Mouse (Mus musculus): ENCODE measurements at regions not wholly inside any gene's neighbourhood (a gene's known extent, or its start where the extent isn't known, plus 50 kb on each side); places are given as distances from the start of the nearest gene placed in this dataset.

DNA sequence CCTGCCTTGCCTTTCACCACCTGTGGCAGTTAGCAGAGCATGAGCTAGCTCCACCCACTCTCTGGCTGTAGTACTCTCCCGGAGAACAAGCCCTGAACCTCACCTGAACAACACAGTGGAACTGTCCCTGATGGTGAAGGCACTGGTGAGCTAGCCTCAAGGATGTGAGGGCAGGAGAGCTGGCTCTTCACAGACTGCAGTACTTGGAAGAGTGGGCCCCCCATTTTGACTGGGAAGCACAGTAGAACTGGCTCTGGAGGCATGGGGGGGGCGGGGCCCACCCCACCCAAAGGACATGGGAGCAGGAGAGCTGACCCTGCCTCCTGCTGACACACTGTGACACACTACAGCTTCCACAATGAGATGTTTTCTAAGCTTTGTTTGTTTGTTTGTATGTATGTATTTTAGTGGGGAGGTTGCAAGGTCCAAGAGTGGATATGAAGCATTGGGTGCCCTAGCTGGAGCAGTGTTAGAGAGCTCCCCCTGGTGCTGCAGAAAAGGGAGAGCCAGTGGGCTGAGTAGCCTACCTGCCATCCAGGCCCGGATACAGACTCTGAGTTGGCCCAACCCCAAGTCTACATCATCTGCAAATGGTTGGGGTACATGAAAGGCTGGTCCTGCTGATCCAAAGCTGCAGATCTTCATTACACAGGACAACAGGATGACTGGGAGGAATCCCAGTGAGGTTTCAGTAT is 86.4 kb upstream of the Galnt15 start:
- ATAC-seq (replicated peaks; ENCODE audit: low read depth, poor library complexity, severe bottlenecking), result peak; percentile 72

DNA sequence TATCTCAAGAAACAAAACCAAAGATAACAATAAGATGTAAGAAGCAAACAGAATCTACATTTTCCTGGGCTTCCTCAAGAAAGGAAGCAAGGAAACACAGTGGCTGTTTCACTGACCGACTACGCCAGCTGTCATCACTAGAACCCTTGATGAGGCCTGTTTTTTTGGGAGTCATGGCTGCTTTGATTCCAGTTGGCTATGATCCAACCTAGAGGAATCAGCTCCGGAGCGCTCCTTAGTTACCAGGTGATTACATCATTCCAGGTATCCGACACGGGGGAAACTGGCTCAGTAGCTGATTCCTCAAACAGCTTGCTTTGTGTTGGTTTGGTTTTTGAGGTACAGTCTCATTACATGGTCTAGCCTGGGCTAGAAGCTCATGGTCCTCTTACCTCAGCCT is 84.1 kb upstream of the Galnt15 start:
- ATAC-seq (replicated peaks; ENCODE audit: low read depth, poor library complexity, severe bottlenecking), result no peak

DNA sequence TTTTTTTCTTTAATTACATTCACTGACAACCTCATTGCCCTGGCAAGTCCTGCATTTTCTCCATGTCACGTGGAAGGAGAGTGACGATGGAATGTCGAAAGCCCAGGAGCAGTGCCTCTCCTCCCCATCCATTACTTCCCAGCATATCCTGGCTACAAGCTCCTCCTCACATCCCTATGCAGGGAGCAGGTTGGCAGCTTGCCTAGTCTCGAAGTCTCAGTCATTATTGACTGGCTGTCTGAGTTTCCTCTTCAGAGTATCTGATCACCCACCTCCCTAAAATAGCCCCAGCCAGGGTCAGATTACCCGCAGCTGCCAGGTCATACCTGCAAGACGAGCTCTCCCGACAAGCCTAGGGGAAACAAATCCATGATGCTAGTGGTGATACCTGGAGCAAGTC is 83.7 kb upstream of the Galnt15 start:
- no peak for ATAC-seq (replicated peaks; ENCODE audit: low read depth, poor library complexity, severe bottlenecking)

DNA sequence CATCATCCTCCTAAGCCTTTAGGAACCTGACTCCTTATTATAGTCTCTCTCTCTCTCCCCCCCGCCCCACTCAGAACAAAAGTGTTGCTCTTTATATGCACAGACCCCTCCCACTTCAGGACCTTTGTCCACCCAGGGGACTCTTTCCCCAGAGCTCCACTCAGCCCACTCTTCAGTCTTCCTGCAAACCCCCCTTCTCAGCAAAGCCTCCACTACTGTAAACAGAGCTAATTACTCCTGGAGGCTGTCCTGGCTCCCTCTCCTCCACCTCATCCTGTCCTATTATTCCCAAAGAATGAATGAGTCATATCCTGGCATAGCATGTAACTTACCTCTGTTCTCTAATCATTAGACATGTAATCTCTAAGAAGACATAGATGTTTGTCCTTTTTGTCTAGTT is 82.8 kb upstream of the Galnt15 start:
- no peak for ATAC-seq (replicated peaks; ENCODE audit: low read depth, poor library complexity, severe bottlenecking)

DNA sequence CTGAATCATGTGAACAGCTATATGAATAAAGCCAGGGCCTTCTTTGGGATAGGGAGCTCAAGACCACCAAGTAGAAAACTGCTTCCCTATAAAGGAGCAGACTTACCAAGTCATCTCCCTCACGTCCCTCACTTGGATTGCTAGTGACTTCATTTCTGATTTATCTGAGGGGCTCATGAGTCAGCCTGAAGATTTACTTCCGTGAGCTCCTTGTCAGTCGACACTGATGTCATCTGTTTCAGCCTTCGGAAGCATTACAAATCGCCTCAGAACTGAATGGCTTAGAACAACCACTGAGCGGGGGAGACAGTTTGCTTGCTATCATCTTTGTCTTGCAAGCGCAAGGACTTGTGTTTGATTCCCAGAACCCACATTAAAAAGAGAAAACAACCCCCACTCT is 81.5 kb upstream of the Galnt15 start:
- no peak for ATAC-seq (replicated peaks; ENCODE audit: low read depth, poor library complexity, severe bottlenecking)

DNA sequence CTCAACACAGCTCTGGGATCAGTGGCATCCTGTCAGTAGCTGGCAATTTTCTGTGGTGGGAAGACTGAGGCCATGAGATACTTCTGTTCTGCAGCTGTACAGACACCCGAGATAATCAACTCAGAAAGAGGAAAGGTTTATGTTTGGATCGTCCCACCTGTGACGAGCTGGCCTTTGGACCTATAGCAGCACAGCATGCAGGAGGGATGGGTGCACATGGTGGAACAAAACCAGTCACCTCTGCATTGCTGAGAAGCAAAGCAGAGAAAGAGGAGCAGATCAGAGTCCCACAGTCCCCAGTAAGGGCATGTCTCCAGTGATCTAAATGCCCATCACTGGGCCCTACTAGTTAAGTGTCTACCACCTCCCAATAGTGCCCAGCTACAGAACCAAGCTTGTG is 76.9 kb upstream of the Galnt15 start:
- ATAC-seq (replicated peaks; ENCODE audit: low read depth, poor library complexity, severe bottlenecking), result no peak

DNA sequence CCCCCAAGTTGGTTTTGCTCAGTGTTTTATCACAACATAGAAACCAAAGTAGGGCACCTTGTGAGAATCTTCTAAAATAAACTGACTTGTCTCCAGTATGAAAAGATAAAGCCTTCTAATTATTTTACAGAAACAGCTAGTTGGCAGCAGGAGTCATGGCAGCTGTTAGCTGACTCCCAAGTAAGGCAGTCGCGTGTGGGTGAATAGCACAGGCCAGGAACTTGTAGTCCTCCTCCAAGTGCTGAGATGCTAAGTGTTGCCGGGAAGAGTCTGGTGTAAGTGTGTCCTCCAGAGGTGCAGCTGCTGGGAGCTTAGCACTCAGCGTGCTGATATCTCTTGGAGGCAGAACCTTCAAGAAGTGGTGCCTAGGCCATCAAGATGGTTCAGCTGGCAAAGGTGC is 75.0 kb upstream of the Galnt15 start:
- ATAC-seq (replicated peaks; ENCODE audit: low read depth, poor library complexity, severe bottlenecking), result no peak

DNA sequence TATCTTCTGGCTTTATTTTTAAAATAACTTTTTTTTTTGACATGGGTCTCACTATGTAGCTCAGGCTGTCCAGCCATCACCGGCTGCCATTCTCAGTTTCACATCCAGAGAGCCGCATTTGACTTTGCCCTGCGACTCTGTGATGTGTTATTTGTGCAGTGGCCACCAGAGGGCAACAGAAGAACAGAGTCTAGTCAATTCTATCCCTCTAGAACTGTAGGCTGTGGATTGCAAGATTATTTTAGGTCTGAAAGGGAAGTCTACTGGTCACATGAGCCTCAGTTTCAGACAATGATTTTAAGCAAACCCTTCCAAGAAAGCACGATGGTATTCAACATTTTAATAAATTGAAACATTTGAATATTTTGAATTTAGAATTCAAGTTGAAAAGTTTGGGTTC is 73.8 kb upstream of the Galnt15 start:
- peak; percentile 93 for ATAC-seq (replicated peaks; ENCODE audit: low read depth, poor library complexity, severe bottlenecking)

DNA sequence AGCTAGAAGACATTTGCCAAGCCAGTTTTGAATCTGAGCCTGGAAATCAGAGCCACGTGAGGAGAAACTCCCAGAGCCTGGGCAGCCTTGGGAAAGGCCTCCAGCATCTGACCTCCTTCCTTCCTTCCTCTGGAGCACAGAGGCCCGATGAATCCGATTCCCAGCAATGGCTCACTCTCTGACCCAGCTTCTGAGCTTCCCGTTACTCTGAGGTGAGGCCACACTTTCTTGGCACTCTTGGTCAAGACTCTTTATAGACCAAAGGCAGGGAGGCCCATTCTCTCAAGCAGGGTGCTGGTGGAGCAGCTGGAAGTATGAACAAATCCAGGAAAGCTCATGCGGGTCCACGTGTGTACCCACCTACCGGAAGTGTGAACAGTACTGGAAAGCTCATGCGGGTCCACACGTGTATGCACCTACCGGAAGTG is 71.6 kb upstream of the Galnt15 start:
- no peak for ATAC-seq (replicated peaks; ENCODE audit: low read depth, poor library complexity, severe bottlenecking)

DNA sequence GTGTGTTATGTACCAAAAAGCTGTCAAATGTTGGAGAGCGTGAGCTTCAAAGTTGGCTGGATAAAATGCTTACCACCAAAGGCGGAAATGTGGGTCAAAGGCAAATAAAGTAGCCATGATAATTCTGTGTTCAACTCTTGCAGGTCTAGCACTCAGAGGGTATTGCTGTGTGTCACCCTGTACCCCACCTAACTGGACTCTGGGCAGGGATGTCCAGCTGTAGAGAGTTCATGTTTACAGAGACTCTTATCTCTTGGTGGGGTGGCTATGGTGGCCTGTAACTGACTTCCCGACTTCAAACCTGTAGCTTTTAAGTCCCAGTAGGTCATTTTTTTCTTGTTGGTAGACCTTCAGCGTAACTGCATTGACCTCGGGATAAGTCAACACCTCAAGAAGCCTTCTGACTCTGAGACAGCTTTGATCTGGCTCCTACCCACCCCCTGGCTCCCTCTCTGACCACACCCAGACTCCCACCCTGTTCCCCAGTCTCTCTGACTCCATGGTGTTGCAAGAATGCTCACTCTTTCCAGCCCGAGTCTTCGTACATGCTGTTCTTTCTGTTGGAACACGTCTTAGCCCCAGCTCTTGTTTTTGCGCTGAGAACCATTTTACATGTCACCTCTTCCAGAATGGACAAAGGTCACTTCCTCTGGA is 68.5 kb upstream of the Galnt15 start:
- no peak for ATAC-seq (replicated peaks; ENCODE audit: low read depth, poor library complexity, severe bottlenecking)

DNA sequence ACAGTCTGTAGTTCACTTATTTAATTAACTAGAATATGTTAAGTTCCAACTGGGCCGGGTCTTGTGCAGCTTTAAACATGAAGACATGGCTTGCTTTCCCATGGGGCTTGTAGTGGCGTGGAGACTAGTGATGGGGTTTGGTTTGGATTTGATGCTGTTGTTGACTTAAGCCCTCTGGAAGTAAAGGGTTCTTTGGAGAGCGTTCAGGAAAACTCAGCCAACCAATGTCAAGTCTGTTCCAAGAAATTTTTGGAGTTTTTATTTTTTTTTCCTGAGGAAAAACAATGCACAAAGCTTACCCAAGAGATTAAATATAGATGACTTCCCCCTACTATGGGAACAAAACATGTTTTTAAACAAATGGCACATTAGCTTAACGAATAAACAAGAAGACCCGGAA is 67.3 kb upstream of the Galnt15 start:
- no peak for ATAC-seq (replicated peaks; ENCODE audit: low read depth, poor library complexity, severe bottlenecking)

DNA sequence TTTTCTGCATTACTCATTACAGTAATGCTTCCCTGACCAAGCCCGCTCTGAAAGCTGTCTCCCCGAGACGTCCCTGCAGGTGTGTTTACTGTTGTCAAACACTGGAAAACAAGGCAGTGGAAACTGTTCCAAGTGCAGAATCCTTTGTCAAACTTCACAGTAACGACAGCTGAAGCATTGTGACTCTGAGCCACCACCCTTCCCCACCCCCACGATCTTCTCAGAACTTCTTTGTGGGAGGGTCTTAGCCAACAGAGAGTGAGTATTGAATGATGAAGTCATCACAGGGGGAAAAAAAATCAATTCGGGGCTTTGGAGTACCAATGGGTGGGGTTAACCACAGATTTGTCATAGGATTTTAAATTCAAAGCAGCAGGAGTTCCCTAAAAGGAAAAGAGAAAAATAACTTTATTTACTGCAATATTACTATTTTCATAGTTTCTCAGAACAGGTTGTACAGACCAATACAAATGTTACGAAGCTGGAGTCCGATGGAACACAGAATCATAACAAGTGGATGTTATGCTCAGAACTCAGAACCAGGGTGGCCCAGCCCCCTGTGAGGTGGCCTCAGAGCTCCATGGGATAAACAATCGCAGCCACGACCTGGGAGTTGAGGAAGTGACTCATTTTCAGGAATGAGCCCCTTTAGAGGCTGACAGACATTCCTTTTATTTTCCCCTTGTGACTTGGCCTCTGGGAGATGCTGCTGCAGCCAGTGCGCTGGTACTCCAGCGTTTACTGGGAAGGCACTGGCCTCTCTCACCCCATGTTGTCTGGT is 65.5 kb upstream of the Galnt15 start:
- ATAC-seq (replicated peaks; ENCODE audit: low read depth, poor library complexity, severe bottlenecking), result no peak

DNA sequence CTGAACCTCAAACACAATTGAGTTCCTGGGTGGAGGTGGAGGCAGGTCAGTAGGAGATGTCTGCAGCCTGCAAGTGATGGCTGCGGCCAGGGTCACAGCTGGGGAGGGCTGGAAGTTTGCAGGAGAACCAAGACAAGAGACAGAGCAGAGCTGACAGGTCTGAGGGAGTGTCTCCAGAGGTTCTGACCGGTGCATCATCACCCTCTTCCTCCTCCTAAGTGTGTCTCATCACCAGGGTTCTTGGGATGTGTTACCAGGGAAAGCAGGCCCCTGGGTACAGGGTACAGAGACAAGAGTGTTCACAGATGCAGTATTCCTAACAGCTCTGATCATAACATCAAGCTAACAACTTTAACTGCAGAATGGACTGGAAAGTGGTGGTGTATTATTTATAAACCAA is 64.7 kb upstream of the Galnt15 start:
- no peak for ATAC-seq (replicated peaks; ENCODE audit: low read depth, poor library complexity, severe bottlenecking)

DNA sequence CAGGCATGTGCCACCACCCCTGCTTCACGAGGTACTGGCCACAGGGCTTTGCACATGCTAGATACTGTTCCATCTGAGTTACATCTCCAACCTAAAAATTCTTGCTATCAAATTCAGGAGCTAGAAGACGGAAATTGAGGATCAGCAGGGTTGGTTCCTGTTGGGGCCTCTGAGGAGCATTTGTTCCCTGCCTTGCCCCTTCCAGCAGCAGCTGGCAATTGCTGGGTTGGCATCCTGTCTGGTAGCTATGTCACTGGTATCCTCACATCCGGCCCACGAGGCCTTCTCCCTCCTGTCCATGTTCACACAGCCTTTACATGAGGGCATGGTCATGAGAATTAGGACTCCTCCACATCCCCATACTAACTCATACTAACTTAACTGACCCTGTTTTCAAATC is 64.0 kb upstream of the Galnt15 start:
- ATAC-seq (replicated peaks; ENCODE audit: low read depth, poor library complexity, severe bottlenecking), result no peak

DNA sequence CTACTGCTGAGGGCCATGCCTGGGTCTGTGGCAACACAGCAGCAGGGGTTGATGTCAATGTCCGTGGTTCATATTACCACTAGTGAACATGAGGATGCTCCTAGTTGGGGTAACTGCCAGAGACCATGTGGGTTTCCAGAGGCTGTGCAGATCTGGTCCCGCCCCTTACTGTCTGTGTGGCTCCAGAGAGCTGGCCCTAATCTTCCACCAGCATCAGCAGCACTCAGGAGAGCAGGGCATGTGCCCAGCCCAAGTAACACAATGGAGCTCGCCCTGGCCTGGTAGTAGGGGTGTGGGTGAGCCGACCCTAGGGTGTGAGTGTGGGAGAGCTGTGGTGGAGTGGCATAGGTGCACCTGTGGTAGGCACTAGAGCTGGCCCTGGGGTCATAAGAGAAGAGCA is 59.3 kb upstream of the Galnt15 start:
- peak; percentile 62; the same call in 1 of the 2 replicates for ATAC-seq (replicated peaks; ENCODE audit: low read depth, poor library complexity, severe bottlenecking)

DNA sequence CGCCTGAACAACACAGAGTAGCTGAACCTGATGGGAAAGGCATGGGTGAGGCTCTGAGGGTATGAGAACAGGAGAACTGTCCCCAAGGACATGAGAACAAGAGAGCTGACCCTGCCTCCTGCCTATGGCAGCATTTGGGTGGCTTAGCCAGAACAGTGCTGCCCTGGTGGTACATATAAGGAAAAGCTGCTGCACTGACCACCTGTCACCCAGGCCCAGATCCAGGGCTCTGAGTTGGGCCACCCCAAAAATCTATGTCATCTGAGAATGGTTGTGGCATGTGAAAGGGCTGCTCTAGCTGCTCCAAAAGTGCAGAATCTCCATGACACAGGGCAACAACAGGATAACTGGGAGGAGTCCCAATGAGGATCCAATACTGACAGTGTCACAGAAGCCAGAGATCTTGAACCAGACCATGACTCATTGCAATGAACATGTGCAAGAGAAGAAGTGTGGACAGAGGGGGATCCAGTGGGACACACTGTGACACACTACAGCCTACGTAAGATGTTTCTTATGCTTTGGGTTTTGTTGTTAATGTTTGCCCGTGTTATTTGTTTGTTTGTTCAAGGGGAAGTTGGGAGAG is 58.5 kb upstream of the Galnt15 start:
- no peak for ATAC-seq (replicated peaks; ENCODE audit: low read depth, poor library complexity, severe bottlenecking)

DNA sequence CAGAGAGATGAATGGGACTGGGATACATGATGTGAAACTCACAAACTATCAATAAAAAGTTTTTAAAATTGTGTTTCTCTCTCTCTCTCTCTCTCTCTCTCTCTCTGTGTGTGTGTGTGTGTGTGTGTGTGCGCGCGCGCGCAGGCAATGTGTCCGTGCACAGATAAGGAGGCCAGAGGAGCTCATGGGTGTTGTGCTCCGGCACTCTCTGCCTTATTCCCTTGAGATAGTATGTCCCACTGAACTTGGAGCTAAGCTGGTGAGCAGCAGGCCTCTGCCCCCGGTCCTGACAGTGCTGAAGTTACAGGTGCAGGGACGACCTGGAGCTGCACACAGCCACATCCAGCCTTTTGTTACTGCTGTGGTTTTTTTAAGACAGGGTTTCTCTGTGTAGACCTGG is 57.9 kb upstream of the Galnt15 start:
- ATAC-seq (replicated peaks; ENCODE audit: low read depth, poor library complexity, severe bottlenecking), result peak; percentile 70; the same call in 1 of the 2 replicates

DNA sequence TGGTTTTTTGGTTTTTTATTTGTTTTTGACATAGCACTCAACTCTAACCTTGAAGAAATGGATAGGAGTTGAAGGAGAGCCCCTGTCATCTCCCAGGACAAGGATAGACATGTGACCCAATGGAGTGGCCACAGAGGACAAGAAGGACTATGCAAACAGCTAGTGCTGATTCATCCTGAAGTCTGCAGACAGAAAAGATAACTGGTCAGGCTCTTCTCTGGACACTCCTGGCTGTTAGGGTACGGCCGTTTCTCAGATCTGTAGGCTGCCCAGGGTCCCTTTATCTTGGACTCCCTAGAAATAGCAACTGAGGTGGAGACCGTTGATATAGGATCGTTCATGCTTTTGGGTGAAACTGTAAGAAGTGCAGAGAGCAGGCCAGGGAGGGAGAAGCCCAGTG is 55.1 kb upstream of the Galnt15 start:
- no peak for ATAC-seq (replicated peaks; ENCODE audit: low read depth, poor library complexity, severe bottlenecking)

DNA sequence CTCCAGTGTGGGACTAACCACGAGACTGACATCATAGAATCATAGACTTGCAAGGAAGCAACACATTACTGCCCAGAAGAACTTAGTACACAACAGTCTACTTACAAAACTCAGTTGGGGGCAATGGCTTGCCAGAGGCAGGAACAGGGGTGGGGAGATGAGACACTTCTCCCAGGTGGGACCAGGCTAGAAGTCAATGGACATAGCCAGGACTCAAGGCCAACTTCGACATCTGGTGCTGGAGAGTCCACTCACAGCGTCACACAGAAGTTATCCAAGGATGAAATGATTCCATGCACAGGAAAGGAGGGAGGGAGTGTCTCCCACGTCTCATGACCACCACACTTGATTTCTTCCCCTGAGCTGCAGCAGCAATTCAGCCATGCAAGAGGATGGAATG is 50.6 kb upstream of the Galnt15 start:
- ATAC-seq (replicated peaks; ENCODE audit: low read depth, poor library complexity, severe bottlenecking), result no peak

DNA sequence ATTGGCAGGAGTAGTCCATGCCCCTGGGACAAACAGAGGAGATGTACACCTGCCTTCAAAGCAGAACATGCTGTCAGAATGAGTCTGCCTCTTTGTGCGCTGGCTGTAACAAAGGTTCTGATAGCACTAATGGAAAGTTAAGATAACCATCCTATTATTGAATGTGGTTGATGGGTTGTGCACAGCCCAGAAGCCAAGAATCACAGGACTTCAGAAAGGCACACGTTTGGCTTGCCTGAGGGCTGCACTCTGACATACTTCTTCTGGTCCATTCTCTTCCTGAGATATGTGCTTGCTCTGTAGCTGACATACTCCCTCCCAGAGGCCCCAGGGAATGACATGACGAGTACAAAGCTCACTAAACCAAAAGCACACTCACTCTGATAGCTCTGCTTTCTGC is 50.1 kb upstream of the Galnt15 start:
- no peak for ATAC-seq (replicated peaks; ENCODE audit: low read depth, poor library complexity, severe bottlenecking)
